Mouse (Mus musculus): ENCODE data around the gene Vmn2r17.

The Vmn2r17 gene

GRCm38 (mm10) chr5:109419388-109419787 lies at the start of gene Vmn2r17:
TSS of gene Vmn2r17 (plus strand) at chr5:109419688.
- no peak for DNase-seq (ENCODE audit: low spot score in 2 of 2)

- no peak for DNase-seq (ENCODE audit: low spot score in 2 of 2)
Observed at GRCm38 (mm10) chr5:109466576-109467506, 47.4 kb downstream of the Vmn2r17 start.

DNA sequence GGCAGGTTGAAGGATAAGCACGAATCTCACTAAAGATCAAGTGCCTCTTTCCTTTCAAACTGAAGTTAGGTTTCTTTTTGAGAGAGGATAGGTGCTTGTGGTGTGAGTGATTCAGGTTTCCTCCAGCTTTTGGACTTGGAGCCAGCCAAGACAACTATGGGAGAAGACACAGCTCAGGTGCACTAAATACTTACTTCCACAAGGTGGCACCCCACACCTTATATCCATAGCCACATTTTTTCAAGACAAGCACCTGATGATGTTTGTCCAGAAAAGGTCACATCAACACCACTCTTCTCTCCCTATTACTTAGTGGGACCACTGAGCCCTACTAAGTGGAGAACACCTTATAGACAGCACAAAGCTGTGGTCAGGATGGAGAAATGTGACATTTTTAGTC lies 87.2 kb downstream of the Vmn2r17 start:
- DNase-seq (ENCODE audit: low spot score in 2 of 2): no peak
